Mouse (Mus musculus) olfactory bulb, adult 2 months (tissue): ENCODE results near the gene Gm21244. TPM values are rescaled to one million over a fixed set of nuclear protein-coding genes. Genes with fewer than 3 reads are reported as not detected.
"Not testable (repeated sequence)": the region's sequence is repeated elsewhere in the genome, so short reads cannot be mapped to it uniquely, and the experiment has no call there.

Experiments
- H3K27ac ChIP-seq: fragments of 200-500 bp; 2 replicates; pipeline ENCODE4 v1.5.1; 2012; ENCODE audit warnings: low read depth, low read length; ENCODE audit not compliant: insufficient read depth
- H3K4me1 ChIP-seq: fragments of 200-500 bp; 2 replicates; pipeline ENCODE4 v1.6.1; 2012; ENCODE audit warnings: low read length; ENCODE audit not compliant: control insufficient read depth, insufficient read depth
- H3K4me3 ChIP-seq: fragments of 200-500 bp; 2 replicates; pipeline ENCODE4 v1.5.1; 2012; ENCODE audit warnings: mild to moderate bottlenecking, low read depth, low read length, moderate library complexity; ENCODE audit not compliant: insufficient read depth
- WGBS: fragments of 180-500 bp; shearing (Covaris S2); methylation state at CpG from one replicate; pipeline ENCODE4 v1.1.7; 2018; 5-methylcytosine and 5-hydroxymethylcytosine counted together
- polyA plus RNA-seq: library from polyadenylated mRNA; stranded (reverse); fragments of >200 nt; gene quantifications from 2 replicates; pipeline ENCODE4 v1.2.4, GENCODE M21; 2012; ENCODE audit warnings: low replicate concordance; ENCODE audit not compliant: missing spikeins, insufficient read depth, insufficient read length

The Gm21244 gene
- not detected in 2 replicates for polyA plus RNA-seq

DNA sequence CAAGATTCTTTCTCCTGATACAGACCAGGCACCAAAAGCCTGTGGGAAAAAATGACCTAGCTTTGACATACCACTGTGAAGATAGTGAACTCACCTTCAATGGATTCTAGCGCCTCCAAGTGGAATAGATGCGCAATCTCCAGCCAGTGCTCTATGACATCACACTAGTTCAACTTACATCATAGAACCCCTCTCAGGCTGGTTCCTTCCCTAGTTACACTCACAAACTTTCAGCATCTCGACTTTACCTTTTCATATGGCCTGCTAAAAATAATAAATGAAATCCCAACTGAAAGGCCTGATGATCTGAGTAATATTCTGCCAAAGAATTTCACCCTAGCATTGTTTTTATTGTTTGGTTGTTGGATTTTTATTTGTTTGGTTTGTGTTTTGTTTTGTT lies at the start of gene Gm21244:
TSS of gene Gm21244 (minus strand) at position 101 of the 400 bp plus-strand sequence.
- H3K27ac ChIP-seq, H3K4me3 ChIP-seq, H3K4me1 ChIP-seq: not testable (repeated sequence)
- WGBS: no CpG with 5 or more reads among the region's 3 CpGs

Other genes with a start within 250 kb of the Gm21244 start
- not detected in 2 replicates for gene Gm28998, start 84.5 kb upstream of the Gm21244 start, polyA plus RNA-seq
- gene Gm21788, start 235.7 kb upstream of the Gm21244 start, polyA plus RNA-seq: not detected in 2 replicates